Mouse (Mus musculus): ENCODE measurements at regions not wholly inside any gene's neighbourhood (a gene's known extent, or its start where the extent isn't known, plus 50 kb on each side); places are given as distances from the start of the nearest gene placed in this dataset.
"Not testable (repeated sequence)": the region's sequence is repeated elsewhere in the genome, so short reads cannot be mapped to it uniquely, and the experiment has no call there.

DNA sequence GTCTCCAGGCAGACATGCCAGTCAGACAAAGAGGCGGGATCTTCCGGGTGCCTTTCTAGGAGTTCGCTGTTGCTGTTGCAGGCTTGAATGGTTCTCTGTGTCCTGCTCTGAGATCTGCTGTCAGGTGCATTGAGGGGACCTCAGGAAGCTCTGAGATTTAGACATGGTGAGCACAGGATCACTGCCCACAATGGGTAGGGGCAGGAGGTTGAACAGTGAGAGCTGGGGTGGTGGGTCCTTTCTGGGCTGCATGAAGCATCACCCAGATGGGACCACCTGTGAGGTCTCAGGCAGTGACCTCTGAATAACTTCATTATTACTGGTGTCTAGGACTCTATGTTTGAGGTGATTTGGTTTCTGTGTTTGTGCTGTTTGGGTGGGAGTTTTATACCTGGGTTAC lies 78.7 kb upstream of the 2410141K09Rik start:
- TF ChIP-seq CTCF (IDR thresholded peaks at IDR 0.05; ENCODE audit: borderline replicate concordance, insufficient read depth, low read depth, low read length); POLR2A (IDR thresholded peaks at IDR 0.05; ENCODE audit: borderline replicate concordance, insufficient read depth, low read length): not testable (repeated sequence)
